Mouse (Mus musculus) limb, embryonic 13.5 days (tissue): ENCODE results near the gene Mss51. TPM values are rescaled to one million over a fixed set of nuclear protein-coding genes. Genes with fewer than 3 reads are reported as not detected.

ENCODE experiments used
- ATAC-seq: fragments of 200-750 bp; cut with Nextera tagmentation; 2 replicates; pipeline ENCODE4 v1.8.0; 2017; ENCODE audit warnings: low read depth, moderate number of reproducible peaks, moderate TSS enrichment; ENCODE audit not compliant: low FRiP score
- H3K27ac ChIP-seq: fragments of 300-500 bp; sonication (generic); 2 replicates; pipeline ENCODE4 v1.5.1; 2015; ENCODE audit warnings: inconsistent platforms, mild to moderate bottlenecking, moderate library complexity
- H3K27me3 ChIP-seq: fragments of 300-500 bp; sonication (generic); 2 replicates; pipeline ENCODE4 v1.6.1; 2015; ENCODE audit warnings: mild to moderate bottlenecking, inconsistent platforms
- H3K36me3 ChIP-seq: fragments of 300-500 bp; sonication (generic); 2 replicates; pipeline ENCODE4 v1.6.1; 2015; ENCODE audit warnings: inconsistent platforms, mild to moderate bottlenecking, moderate library complexity
- H3K4me1 ChIP-seq: fragments of 300-500 bp; sonication (generic); 2 replicates; pipeline ENCODE4 v1.6.1; 2015; ENCODE audit warnings: inconsistent platforms
- H3K4me2 ChIP-seq: fragments of 300-500 bp; sonication (generic); replicated peaks from 2 replicates; pipeline ENCODE4 v1.6.1; 2015; ENCODE audit warnings: inconsistent platforms, mild to moderate bottlenecking, moderate library complexity
- H3K4me3 ChIP-seq: fragments of 300-500 bp; sonication (generic); 2 replicates; pipeline ENCODE4 v1.5.1; 2015; ENCODE audit warnings: moderate library complexity, mild to moderate bottlenecking, inconsistent platforms
- H3K9ac ChIP-seq: fragments of 300-500 bp; sonication (generic); 2 replicates; pipeline ENCODE4 v1.6.1; 2015; ENCODE audit warnings: mild to moderate bottlenecking, inconsistent platforms
- H3K9me3 ChIP-seq: fragments of 300-500 bp; sonication (generic); 2 replicates; pipeline ENCODE4 v1.6.1; 2016; ENCODE audit warnings: inconsistent platforms
- WGBS: fragments of 180-500 bp; shearing (Covaris S2); methylation state at CpG from one replicate; pipeline ENCODE4 v1.1.7; 2015; 5-methylcytosine and 5-hydroxymethylcytosine counted together
- polyA plus RNA-seq: library from polyadenylated mRNA; unstranded; fragments of >200 nt; fragmentation: Nextera tagmentation; extraction: Ambion mirVana; gene quantifications from 2 replicates; pipeline ENCODE4 v1.2.1, GENCODE M21; 2015

Mss51 gene
- polyA plus RNA-seq, 1 experiment from 2014 or later, result 1.9 TPM

DNA sequence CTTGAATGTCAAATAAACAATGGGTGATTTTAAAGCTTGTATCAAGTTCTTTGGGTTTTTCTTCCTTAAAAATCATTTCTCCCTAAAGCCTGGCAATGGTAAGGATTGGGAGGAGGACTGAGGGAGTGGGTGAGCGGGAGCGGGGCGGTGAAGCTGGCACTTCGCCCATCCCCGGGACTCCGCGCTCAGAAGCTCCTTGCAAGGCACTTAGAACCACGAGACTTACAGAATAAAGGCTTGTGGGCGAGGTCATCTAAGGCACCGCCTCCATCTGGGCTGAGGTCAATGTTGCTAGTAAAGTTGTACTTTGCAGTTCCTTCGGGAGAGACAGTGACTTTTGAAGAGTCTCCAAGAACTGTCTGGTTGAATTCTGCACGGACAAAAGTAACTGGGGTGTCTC lies 49.5 kb downstream of the Mss51 start:
- H3K27me3 ChIP-seq, result no peaks in the 10 kb centered on the region
- ATAC-seq, result no peak
- H3K4me3 ChIP-seq, result no peak overlapping the region
- no peak overlapping the region for H3K9ac ChIP-seq
- H3K4me1 ChIP-seq, result 0 out of 2 replicates have a peak, but pooled peaks cover 4% of the 10 kb centered on the region
- H3K36me3 ChIP-seq, result no peaks in the 10 kb centered on the region
- H3K4me2 ChIP-seq, result no peak overlapping the region
- no peak overlapping the region for H3K27ac ChIP-seq
- WGBS, result 72% methylated on average over 12 of the region's 12 CpGs
- no peaks in the 10 kb centered on the region for H3K9me3 ChIP-seq

DNA sequence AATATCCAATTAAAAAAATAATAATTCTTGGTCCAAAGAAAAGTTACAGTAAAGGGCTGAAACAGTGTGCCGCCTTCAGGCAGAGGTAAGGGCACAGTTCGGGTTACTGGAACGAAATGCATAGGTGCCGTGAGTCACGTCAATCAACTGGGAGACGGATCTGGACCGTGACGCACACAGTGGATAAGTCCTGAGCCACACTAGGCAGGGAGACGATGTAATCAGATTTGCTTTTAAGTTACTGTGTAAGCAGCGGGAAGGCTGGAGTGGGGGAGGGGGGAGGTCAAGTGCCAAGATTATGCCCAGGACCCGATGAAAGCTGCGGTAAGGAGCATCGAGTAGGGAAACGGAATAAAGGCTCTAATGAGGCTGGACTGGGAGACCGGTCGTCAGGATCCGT lies 54.4 kb downstream of the Mss51 start:
- no peak overlapping the region for H3K4me3 ChIP-seq

DNA sequence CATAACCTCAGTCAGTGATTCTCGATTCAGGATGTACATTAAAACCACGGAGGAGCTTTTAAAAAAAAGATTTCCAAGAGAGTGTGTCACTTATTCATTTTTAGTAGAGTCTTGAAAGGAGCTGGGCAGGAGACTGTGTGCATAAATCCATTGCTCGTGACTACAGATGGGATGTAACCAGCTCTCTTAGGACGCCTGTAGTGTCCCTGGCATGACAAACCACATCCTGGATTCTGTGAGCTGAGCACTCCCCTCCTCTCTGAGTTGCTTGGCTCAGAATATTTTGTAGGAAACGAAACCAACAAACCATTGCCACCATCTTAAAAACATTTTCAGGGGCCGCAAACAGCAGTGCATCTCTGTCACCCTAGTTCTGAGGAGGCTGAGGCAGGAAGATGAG lies 59.7 kb downstream of the Mss51 start:
- Histone ChIP-seq H3K9me3 (no peaks in the 10 kb centered on the region), H3K9ac (no peak overlapping the region), H3K36me3 (no peaks in the 10 kb centered on the region), H3K4me2 (no peak overlapping the region), H3K4me3 (no peak overlapping the region), H3K27ac (no peak overlapping the region), H3K4me1 (no peaks in the 10 kb centered on the region), H3K27me3 (no peaks in the 10 kb centered on the region)
- ATAC-seq, result no peak
- WGBS, result 74% methylated on average over 6 of the region's 6 CpGs

More for the DNA sequence above, 54.4 kb downstream of the Mss51 start:
- Histone ChIP-seq H3K27ac (no peak overlapping the region), H3K27me3 (no peaks in the 10 kb centered on the region), H3K9ac (no peak overlapping the region), H3K4me2 (no peak overlapping the region), H3K36me3 (no peaks in the 10 kb centered on the region), H3K4me1 (no peaks in the 10 kb centered on the region), H3K9me3 (no peaks in the 10 kb centered on the region)
- no peak for ATAC-seq
- WGBS, result 63% methylated on average over 17 of the region's 17 CpGs

Other genes with a start within 250 kb of the Mss51 start
- gene Kcnk16, start 227.7 kb downstream of the Mss51 start, polyA plus RNA-seq, result not detected in 2 replicates
- gene Nudt13, start 202.2 kb downstream of the Mss51 start, polyA plus RNA-seq, result 18.2 and 21.4 TPM in 2 replicates
- 53.6 and 55.6 TPM in 2 replicates for gene Ecd, start 148.8 kb downstream of the Mss51 start, polyA plus RNA-seq
- 38.3 and 40.7 TPM in 2 replicates for gene Fam149b, start 148.7 kb downstream of the Mss51 start, polyA plus RNA-seq
- 213 and 220 TPM in 2 replicates for gene Dnajc9, start 108.0 kb downstream of the Mss51 start, polyA plus RNA-seq
- gene Mrps16, start 103.3 kb downstream of the Mss51 start, polyA plus RNA-seq, result 93.6 and 101 TPM in 2 replicates
- gene Cfap70, start 44.7 kb downstream of the Mss51 start, polyA plus RNA-seq, result 0.19 and 0.31 TPM in 2 replicates
- gene Anxa7, start 16.8 kb downstream of the Mss51 start, polyA plus RNA-seq, result 36.1 and 37.4 TPM in 2 replicates
- gene Ppp3cb, start 49.7 kb upstream of the Mss51 start, polyA plus RNA-seq, result 59.8 and 60.5 TPM in 2 replicates
- gene Usp54, start 144.2 kb upstream of the Mss51 start, polyA plus RNA-seq, result 7.3 and 9.1 TPM in 2 replicates
- 2.4 and 2.8 TPM in 2 replicates for gene Myoz1, start 159.6 kb upstream of the Mss51 start, polyA plus RNA-seq
- 19.6 and 20.8 TPM in 2 replicates for gene Synpo2l, start 171.5 kb upstream of the Mss51 start, polyA plus RNA-seq
- gene Sec24c, start 177.4 kb upstream of the Mss51 start, polyA plus RNA-seq, result 85.0 and 90.7 TPM in 2 replicates
- gene Fut11, start 198.1 kb upstream of the Mss51 start, polyA plus RNA-seq, result 27.4 and 28.5 TPM in 2 replicates
- gene Chchd1, start 206.1 kb upstream of the Mss51 start, polyA plus RNA-seq, result 194 and 196 TPM in 2 replicates
- 40.3 and 43.1 TPM in 2 replicates for gene Zswim8, start 210.7 kb upstream of the Mss51 start, polyA plus RNA-seq
- 27.9 and 30.5 TPM in 2 replicates for gene Ndst2, start 237.7 kb upstream of the Mss51 start, polyA plus RNA-seq